In the genomic region with DNA sequence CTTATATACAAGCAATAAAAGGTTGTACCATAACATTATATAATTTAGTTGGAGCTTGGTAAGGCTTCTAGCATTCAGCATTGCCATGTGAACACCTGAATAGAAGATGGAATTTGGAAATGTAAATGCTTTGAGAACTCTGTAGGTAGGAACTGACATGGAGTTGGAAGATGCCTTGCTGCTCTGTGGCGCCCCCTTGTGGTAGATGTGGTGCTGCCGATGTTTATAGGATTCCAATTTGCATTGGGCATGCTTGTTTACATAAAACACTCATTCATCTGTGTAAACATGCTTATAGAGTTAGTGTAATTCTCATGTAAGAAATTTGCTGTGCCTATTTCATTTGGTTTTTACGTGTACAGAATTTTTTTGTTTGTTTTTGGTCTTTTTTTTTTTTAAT, we compare ENCODE assay signal across 8 mouse cellular contexts.
A peak's percentile ranks its signal among the peaks of the same experiment; 100 is the strongest.
DNase-seq lines count a peak whose midpoint lies in the region; ATAC-seq and TF ChIP-seq lines count a peak whose summit lies in the region.
"Had no signal": no experiment of that assay in that cellular context is flagged by ENCODE, and none has a peak within 500 bp of the region (broad histone marks: within the 10 kb centered on the region; RNA-seq: fewer than 3 reads in every experiment).

No protein-coding gene starts in this region.

- H3K4me3 ChIP-seq in liver, embryonic 14.5 days (ENCODE audit: insufficient read depth in 1 of 2, low read depth in 2 of 2, low read length in 2 of 2) = no peak overlapping the region
- H3K4me3 ChIP-seq: hindbrain, embryonic 15.5 days had no signal

- ATAC-seq in liver, embryonic 14.5 days (ENCODE audit: insufficient read depth) = no peak

- no peaks in the 10 kb centered on the region for H3K27me3 ChIP-seq in liver, embryonic 14.5 days (ENCODE audit: control insufficient read depth, insufficient read depth, low read length)
- H3K27me3 ChIP-seq: hindbrain, embryonic 15.5 days had no signal

- 13% methylated on average over 3 of the region's 3 CpGs for WGBS in liver, embryonic 14.5 days (ENCODE audit: insufficient replicate concordance)

- H3K4me1 ChIP-seq in liver, embryonic 14.5 days (replicated peaks; ENCODE audit: control insufficient read depth in 2 of 2, insufficient read depth in 2 of 2, low read length in 1 of 2) = peaks cover 45 to 50% of the 10 kb centered on the region in 2 experiments

- no peaks in the 10 kb centered on the region for H3K9me3 ChIP-seq in liver, embryonic 14.5 days (ENCODE audit: control insufficient read depth, low read length)
- H3K9me3 ChIP-seq: hindbrain, embryonic 15.5 days had no signal

- no peak overlapping the region for H3K27ac ChIP-seq in liver, embryonic 14.5 days
- H3K27ac ChIP-seq: hindbrain, embryonic 15.5 days had no signal

- peak; percentile 80 to 82 for DNase-seq in right cerebral cortex, adult 2 months (ENCODE audit: low spot score in 2 of 2)
- DNase-seq in right cerebral cortex, postnatal 36 days (ENCODE audit: low spot score in 2 of 2) = no peak
- DNase-seq in adrenal gland, adult 18-20 months (ENCODE audit: low spot score in 2 of 2) = peak; percentile 82 to 87
- peak; percentile 71 to 83 for DNase-seq in cerebellum, postnatal 4 days (ENCODE audit: low spot score in 2 of 2)
- DNase-seq in heart, postnatal 36 days = peak; percentile 78 to 88
- peak; percentile 68 to 75 (median 70) for DNase-seq in liver, embryonic 14.5 days (ENCODE audit: low read depth in 3 of 3, low spot score in 3 of 3)
- DNase-seq in spleen, adult 12 weeks (ENCODE audit: low spot score) = peak; percentile 77

- 0 out of 2 replicates have a peak overlapping the region, but pooled peaks have one; percentile 3 for H3K4me2 ChIP-seq in liver, embryonic 14.5 days (ENCODE audit: low read depth)
- H3K4me2 ChIP-seq: hindbrain, embryonic 15.5 days had no signal

- intact Hi-C loops in heart, postnatal 36 days (cut with DNase I) = loop anchor here (2.0 to 10.0 kb wide), 5 partner anchors 52 to 524 kb away; partner anchors contain the start of genes Actr2, Aftph and Cep68

- no peaks in the 10 kb centered on the region for H3K36me3 ChIP-seq in liver, embryonic 14.5 days (replicated peaks; ENCODE audit: control insufficient read depth, insufficient read depth, low read depth)
- H3K36me3 ChIP-seq: hindbrain, embryonic 15.5 days had no signal

- no peak overlapping the region for H3K9ac ChIP-seq in liver, embryonic 14.5 days (replicated peaks)
- H3K9ac ChIP-seq: hindbrain, embryonic 15.5 days had no signal

- peak; percentile 96 for TF ChIP-seq CTCF in liver, embryonic 14.5 days (IDR thresholded peaks at IDR 0.05; ENCODE audit: low read depth)

- no peak for TF ChIP-seq EP300 in liver, embryonic 14.5 days (IDR thresholded peaks at IDR 0.05; ENCODE audit: low read depth)

Comparison
In these comparisons a context has a peak if more than half of its experiments do, and no peak if none do; other contexts are left out.
1. DNase-seq: peak in right cerebral cortex, adult 2 months (2 of 2), adrenal gland, adult 18-20 months (2 of 2), cerebellum, postnatal 4 days (2 of 2), heart, postnatal 36 days (2 of 2), liver, embryonic 14.5 days (3 of 3) and spleen, adult 12 weeks (single experiment); none in right cerebral cortex, postnatal 36 days (0 of 2).